Mouse (Mus musculus) ovary, postnatal 10 days (tissue): ENCODE results near the gene Creb5.

Source experiments
- DNase-seq: peaks from one replicate; pipeline ENCODE4 v3.0.0; 2022; ENCODE audit warnings: low spot score

The Creb5 gene

GRCm38 (mm10) chr6:53429891-53430290, 142.8 kb downstream of the Creb5 start:
- DNase-seq, result no peak

GRCm38 (mm10) chr6:53445862-53446460, 158.9 kb downstream of the Creb5 start:
- no peak for DNase-seq

GRCm38 (mm10) chr6:53447479-53447878, 160.4 kb downstream of the Creb5 start:
- DNase-seq, result no peak

- DNase-seq, result no peak
Measured at GRCm38 (mm10) chr6:53448317-53448870, 161.3 kb downstream of the Creb5 start.

GRCm38 (mm10) chr6:53449437-53450173, 162.5 kb downstream of the Creb5 start:
- DNase-seq, result no peak

GRCm38 (mm10) chr6:53450494-53450893, 163.4 kb downstream of the Creb5 start:
- no peak for DNase-seq

GRCm38 (mm10) chr6:53452240-53452639, 165.2 kb downstream of the Creb5 start:
- DNase-seq, result no peak

GRCm38 (mm10) chr6:53455442-53455841, 168.4 kb downstream of the Creb5 start:
- DNase-seq, result no peak

GRCm38 (mm10) chr6:53456111-53456510, 169.0 kb downstream of the Creb5 start:
- DNase-seq, result no peak

- DNase-seq, result no peak
Measured at GRCm38 (mm10) chr6:53459995-53460747, 173.1 kb downstream of the Creb5 start.

- DNase-seq, result no peak
Measured at GRCm38 (mm10) chr6:53461056-53461455, 174.0 kb downstream of the Creb5 start.

GRCm38 (mm10) chr6:53461775-53462770, 175.0 kb downstream of the Creb5 start:
- DNase-seq, result no peak

GRCm38 (mm10) chr6:53462802-53463201, 175.7 kb downstream of the Creb5 start:
- no peak for DNase-seq

- DNase-seq, result no peak
Measured at GRCm38 (mm10) chr6:53463261-53463813, 176.3 kb downstream of the Creb5 start.

GRCm38 (mm10) chr6:53469204-53469603, 182.1 kb downstream of the Creb5 start:
- no peak for DNase-seq

GRCm38 (mm10) chr6:53469703-53470102, 182.6 kb downstream of the Creb5 start:
- no peak for DNase-seq

GRCm38 (mm10) chr6:53470559-53470958, 183.5 kb downstream of the Creb5 start:
- DNase-seq, result no peak

GRCm38 (mm10) chr6:53470999-53471591, 184.0 kb downstream of the Creb5 start:
- no peak for DNase-seq

GRCm38 (mm10) chr6:53472751-53473150, 185.7 kb downstream of the Creb5 start:
- no peak for DNase-seq

- no peak for DNase-seq
Measured at GRCm38 (mm10) chr6:53477501-53477900, 190.4 kb downstream of the Creb5 start.

- no peak for DNase-seq
Measured at GRCm38 (mm10) chr6:53490917-53491316, 203.8 kb downstream of the Creb5 start.
